Mouse (Mus musculus) layer of hippocampus, postnatal 36 days (tissue): ENCODE measurements around the gene Arhgef3. TPM values are rescaled to one million over a fixed set of nuclear protein-coding genes. Genes with fewer than 3 reads are reported as not detected.
"Not testable (repeated sequence)": the region's sequence is repeated elsewhere in the genome, so short reads cannot be mapped to it uniquely, and the experiment has no call there.

Experiments
- DNase-seq, 2 experiments: peaks; one replicate each; pipeline ENCODE4 v3.0.0; 2022
- total RNA-seq, 2 experiments: library from RNA; stranded (reverse); gene quantifications; 2 replicates each; pipeline ENCODE4 v1.2.3; 2021

Gene Arhgef3
- total RNA-seq, 2 experiments from 2014 or later: 76.8 to 85.8 TPM

DNA sequence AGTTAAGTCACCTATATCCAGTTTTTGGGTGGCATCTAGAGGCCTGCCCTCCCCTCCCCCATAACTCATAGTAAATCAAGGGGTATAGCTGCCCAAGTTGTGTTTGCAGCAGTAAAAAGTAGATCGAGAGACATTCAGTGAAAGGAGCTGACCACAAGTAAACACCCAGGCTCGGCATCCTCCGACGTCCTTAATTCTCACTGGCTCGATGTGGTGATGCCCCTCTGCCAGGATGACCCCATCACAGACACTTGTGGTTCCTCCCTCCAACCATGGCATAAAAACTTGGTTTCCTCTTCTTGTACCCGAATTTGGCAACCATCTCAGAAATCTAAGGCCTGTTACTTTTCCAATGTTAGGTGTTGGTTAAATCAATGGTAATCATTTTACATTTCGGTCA, 118.4 kb downstream of the Arhgef3 start:
- DNase-seq: no peak

DNA sequence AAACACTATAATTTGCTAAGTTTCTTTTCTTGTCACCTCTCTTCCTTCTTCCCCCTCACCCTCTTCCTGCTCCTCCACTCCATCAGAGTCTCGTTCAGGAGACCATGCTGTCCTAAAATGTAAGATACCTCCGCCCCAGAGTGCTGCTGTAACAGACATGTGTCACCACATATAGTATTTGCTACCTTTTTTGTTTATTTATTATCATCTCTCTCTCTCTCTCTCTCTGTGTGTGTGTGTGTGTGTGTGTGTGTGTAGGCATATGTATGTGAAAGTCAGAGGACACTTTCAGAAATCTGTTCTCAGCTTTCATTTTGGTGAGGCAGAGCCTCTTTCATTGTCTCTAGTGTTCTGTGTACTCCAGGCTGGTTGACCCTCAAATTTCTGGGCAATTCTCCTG, 119.0 kb downstream of the Arhgef3 start:
- no peak for DNase-seq

DNA sequence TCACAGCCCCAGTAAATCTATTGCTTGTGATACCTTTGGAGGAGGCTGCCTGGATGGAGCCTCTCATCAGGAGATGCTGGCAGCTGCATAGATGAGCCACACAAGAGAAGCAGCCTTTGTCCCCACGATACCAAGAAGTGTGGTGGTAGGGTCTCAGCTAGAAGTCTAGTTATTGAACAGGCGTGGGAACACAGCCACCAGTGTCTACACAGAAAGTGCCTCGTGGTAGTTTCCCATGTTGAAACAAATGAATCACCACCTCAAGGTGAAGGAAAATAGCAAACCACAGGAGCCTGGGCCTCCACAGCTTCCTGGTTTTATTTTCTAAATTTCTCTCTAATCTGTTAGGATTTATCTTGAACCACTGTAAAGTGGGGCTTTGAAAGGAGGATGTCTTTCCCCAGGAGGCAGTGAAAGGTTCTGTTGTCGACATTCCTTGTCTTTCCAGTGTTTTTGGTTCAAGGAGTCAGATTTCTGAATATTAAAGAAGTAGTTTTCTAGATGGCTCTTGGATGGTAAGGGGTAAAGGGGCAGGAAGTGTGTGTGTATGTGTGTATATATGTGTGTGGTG, 119.7 kb downstream of the Arhgef3 start:
- DNase-seq: no peak

DNA sequence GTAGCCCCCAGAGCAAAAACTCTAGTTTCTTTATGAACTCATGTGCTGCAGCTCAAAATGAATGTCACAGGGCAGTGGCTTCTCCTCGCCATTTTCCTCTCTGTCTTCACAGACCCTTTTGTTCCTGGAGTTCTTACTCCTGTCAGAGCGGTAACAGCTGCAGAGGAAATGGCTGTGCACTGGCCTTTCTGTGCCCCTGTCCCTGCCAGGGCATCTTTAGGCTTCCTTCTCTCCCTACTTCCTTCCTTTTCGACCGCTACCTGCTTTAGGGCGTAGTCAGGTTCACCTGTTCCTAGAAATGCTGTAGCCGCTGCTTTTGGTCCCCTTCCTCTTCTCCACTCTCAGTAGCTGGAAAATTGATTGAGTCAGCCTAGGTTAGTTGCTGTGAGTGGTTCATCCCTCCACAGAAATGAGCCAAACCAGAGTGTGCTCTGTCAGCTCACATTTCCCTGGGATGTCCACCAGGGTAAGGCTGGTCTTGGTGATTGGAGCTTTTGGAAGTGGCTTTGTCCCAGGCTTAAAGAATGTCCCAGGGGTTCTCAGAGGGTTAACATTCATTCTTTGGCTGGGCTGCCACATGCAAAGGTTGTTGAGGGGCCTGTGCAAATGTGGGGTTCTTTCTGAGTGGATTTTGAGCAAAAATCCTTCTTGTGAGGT, 121.3 kb downstream of the Arhgef3 start:
- no peak for DNase-seq

DNA sequence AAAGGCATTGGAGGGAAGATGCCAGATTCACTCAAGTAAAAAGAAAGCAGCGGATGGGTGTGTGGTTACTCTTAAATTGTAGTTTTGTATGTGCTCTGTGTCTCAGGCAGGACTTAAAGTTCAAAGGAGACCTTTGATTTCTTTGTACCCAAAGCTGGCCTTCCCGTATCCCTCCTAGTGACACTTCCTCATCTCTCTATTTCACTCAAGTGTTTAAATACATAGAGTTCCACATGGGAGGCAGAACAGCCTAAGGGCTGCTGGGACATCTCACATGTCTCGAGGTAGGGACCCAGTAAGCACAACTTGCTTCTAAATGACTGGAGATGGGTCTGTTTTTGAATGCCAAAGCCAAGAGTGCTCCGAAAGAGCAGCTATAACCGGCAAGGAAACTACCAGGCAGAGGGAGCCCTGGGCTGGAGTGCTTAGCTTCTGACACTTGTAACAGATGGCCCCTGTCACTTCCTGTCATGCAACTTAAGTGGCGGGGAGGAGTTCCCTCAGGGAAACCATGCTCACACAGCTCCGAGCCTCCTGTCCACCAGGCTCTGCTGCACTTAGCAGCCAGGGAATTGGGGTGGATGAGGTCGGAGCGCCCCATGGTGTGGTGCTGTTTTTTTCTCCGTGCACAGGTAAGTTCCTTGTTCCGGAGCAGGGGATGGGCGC, 123.0 kb downstream of the Arhgef3 start:
- DNase-seq: no peak

DNA sequence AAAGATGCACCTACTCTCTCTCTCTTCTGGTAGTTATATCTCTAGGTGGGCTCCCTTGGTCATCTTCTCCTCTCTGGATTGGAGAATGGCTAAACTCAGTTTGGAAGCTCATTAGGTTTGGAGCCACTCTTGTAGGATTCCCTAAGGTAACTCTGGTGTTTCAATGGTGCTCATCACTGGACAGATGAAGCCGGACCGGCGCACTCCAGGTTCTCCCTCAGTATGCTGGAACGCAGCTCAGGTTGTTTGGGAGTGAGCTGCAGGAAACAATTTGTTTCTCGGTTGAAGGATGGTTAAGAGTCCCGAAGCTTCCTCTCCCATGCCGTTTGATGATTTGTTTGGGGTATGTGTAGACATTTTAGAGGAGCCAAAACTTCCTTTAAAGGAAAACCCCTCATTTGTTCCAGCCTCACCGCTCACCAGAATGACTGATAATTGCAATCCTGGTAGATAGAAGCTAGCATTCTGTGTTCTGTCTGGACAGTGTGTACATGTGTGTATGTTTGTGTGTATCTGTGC, 124.0 kb downstream of the Arhgef3 start:
- no peak for DNase-seq

DNA sequence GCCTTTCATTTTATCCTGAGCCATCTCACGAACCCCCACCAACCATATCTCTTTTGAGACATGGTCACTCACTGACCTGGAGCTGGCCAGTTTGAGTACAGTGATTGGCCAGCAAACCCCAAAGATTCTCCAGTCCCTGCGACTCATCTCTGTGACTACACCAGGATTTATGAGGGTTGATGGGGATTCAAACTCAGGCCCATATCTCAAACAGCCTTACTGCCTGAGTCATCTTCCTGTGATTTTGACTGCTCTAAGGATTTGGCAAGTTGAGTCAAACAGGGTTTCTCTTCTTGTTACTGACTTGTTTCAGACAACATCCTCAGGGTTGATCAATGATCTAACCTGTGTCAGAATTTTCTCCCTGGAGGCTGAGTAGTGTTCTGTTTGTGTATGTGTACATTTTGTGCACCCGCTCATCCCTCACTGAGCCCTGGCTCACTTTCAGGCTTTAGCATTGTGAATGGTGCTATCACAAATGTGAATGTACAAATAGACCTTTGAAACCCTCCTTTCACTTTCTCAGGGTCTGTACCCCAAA, 124.9 kb downstream of the Arhgef3 start:
- no peak for DNase-seq

DNA sequence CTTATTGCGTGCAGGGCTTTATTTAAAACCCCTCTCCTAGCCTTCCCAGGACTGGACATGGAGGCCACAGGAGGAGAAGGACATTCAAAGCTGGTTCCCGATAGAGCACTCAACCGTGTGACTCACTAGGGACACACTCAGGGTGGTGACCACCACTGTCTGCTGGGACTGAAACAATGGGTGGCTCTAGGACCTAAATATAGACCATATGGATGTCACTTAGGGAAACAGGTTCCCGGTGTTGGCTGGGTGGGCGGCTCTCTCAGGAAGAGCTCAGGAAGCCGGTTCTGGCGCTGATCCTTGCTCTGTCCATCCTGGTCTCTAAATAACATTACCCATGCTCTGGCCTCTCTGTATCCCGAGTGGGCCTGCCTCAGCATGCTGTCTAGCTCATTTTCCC, 127.6 kb downstream of the Arhgef3 start:
- DNase-seq: no peak

DNA sequence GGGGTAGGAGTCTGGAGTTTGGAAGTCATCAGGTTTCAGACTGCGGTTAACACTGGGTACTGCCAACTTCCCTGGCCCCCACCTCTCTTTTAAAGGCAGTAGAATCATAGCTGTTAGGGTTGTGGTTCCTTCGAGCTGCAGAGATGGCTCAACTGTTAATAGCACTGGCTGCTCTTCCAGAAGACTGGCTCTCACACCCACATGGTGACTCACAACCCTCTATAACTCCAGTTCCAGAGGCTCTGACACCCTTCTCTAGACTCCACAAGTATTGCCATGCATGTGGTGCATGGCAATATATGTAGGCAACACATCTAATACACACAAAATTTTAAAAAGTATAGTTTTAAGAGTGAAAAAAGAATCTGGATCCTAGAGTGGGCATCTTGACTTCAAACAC, 128.1 kb downstream of the Arhgef3 start:
- no peak for DNase-seq

DNA sequence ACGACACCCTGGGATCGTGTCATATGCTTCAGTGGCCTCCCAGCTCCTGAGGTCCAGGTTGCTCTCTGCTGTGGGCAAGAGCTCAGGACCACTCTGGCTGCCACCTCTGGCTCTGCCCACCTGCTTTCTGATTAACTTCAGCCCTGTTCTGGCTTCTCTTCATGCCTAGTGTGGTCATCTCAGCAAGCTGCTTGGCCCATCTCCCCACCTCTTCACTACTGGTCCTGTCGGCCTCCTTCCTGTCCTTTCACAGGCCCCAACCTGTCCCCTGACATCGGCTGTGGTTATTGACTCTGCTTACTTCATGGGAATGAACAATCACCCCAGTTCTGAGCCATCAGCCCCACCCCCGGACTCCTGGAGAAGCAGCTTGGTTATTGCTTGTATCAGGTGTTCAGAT, 128.9 kb downstream of the Arhgef3 start:
- no peak for DNase-seq

DNA sequence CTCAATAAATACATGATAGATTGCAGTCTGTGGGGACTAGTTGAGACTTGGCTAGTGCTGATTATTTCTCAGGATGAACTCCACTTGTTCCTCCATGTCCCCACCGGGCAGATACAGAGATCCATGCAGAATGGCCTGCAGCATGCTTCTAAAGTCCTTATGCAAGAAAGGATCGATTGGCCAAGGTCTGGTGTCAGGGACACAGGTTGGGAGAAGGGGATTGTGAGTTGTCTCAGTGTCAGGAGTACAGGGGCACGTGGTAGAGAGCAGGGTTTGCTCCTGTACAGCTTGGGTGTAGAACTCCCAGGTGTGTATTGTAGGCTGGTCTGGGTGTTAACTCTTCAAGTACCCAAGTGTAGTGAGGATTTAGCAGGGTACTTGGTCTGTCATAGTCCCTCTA, 130.2 kb downstream of the Arhgef3 start:
- DNase-seq: no peak

DNA sequence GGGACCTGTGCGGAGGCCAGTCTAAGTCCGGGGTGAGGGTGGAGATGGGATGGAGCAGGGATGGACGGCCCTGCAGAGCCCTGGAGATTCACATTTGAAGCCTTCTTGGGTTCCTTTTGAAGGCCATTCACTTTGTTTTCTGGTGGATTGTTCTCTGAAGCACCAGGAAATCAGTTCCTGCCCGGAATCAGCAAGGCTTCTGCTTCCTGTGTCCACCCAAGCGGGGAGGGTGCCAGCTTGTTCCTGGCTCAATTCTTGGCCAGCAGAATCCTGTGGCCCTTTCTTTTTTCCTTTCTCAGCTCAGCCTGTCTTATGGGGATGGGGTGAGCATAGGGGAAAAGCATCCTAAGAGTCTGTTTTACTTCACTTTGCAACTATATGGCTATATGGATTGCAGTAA, 131.7 kb downstream of the Arhgef3 start:
- no peak for DNase-seq

DNA sequence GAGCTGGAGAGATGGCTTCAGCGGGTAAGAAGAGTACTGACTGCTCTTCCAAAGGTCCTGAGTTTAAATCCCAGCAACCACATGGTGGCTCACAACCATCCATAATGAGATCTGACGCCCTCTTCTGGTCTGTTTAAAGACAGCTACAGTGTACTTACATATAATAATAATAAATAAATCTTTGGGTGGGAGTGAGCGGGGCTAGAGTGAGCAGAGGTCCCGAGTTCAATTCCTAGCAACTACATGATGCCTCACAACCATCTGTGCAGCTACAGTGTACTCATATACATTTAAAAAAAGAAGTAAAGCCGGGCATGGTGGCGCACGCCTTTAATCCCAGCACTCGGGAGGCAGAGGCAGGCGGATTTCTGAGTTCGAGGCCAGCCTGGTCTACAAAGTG, 132.2 kb downstream of the Arhgef3 start:
- DNase-seq: not testable (repeated sequence)

DNA sequence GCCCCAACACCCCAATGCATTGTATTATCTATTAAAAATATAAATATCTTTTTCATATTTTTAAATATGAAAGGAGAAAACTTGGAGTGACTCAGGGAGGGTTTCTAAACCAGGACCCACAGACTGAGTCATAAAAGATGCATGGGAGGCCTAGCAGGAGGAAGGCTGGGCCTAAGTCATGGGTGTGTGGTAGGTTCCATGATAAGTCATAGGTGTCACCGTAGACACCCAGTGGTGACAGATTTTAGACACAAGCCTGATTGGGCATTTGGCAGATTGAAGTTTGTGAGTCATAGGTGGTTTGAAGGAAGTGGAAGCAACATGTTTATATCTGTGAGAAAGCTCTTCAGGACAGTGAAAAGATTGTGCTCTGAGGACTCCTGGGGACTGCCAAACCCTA, 134.4 kb downstream of the Arhgef3 start:
- no peak for DNase-seq

DNA sequence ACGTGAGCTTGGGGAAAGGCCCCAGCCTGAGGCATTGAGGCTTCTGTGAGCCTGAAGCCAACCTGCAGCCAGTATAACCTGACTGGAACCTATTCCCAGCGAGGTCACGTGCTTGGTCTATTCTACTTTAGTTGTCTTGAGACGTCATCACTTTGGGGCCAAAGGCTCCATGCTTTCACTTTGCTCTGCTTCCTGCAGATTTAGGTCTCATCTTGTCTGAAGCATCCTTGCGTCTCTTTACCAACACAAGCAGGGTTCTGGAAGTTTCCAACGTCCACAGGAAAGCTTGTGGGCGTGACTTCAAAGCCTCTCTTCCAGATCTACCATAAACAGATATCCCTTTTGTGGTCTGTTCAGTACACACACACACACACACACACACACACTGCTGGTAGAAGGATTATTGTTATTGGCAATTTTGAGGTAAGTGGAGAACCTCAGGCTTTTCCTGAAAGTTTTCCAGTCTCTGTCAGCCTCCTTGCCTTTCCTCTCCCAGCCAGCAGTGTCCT, 135.6 kb downstream of the Arhgef3 start:
- DNase-seq: no peak

DNA sequence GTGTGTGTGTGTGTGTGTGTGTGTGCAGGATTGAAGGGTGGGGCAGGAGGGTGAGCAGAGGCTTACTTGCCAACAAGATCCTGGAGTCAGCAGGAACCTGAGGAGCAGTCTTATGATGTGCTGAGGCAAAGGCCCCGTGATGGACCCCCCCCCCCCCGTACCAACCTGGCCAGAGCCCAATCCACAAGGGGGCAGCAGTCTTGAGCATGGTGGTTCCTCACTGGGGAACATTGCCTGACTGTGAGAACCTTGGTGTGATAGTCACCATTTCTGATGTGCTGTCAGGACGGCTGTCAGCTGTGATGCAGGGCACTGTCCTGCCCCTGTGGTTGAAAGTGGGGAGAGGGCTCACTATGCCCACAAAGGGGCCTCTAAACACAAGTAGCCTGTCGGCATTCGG, 138.7 kb downstream of the Arhgef3 start:
- no peak for DNase-seq

DNA sequence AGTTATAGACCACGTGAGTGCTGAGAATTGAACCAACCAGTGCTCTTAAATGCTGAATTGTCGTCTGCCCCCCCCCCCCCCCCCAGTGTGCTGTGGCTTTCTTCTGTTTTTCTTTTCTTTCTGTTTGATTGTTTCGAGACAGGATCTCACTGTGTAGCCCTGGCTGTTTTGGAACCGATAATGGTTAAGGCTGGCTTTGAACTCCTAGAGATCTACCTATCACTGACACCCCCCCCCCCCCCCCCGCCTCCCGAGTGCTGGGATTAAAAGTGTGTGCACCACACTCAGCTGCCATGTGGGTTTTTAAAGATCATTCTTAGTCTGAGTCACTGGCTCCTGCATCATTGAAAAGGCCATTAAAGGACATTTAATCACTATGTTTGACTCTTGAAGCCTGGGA, 147.7 kb downstream of the Arhgef3 start:
- no peak for DNase-seq

DNA sequence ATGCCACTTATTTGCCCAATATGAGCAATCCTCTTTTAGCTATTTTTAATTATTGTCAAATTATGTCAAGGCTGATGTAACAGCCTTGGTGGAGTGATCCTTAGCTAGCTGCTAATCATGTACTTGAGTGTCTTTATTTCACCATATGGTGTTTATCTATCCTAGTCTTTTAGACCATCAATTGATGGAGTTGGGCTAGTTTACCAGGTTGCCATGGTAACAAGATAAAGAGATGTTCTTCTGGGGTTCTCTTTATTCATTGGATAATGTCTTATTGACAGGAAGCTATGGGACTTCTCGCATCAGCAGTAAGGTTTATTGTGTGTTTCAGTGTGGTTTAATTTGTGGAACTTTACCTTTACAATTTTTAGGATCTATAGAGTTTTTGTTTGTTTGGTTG, 151.9 kb downstream of the Arhgef3 start:
- DNase-seq: no peak

DNA sequence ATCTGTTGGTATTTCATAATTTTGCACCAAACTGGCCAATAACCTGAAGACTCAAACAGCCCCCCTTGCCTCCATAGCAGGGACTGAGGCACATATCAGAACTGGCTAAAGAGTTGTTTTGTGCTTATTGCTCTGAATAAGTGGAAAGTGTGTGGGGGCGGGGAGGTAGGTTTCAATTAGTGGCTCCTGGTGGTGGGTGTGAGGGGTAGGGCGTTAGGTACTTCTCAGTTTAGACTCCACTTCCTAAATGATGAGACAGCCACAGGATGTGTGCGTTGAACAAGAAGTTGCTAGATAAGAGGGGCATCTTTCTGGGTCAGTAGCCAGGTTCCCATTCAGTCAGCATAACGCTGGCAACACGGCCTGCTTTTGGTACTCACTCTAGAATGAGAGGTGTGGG, 153.4 kb downstream of the Arhgef3 start:
- DNase-seq: no peak

DNA sequence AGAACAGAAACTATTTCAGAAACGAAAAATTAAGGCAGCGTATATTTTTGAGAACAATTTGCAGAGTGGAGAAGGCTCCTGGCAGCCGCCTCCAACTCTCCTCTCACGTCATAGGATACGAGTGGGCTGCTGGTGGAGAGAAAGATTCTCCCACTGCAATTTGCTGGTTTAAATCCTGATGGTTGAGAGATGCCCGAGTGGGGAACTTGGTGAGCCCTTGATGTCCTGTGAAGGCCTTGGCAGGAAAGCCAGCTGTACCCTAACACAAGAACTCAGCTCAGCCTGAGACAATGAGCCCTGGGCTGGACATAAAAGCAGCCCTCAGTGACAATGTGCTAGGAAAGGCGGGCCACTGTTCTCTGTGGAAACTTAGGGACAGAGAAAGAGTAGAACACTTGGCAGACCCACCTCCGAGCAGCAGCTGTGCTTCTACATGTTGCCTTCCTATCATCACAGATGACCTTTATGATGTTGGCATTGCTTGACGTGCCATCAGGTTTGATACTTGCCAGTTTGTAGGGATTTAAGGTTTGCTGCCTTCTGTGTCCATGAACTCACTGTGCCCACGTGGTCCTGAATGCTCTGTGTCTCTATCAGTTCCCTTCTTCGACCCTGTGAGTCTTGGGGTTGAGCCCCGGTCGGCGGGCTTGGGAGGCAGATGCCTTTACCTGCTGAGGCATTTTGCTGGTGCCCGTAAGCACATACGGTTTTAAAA, 154.4 kb downstream of the Arhgef3 start:
- DNase-seq: peak; percentile 32 to 51

DNA sequence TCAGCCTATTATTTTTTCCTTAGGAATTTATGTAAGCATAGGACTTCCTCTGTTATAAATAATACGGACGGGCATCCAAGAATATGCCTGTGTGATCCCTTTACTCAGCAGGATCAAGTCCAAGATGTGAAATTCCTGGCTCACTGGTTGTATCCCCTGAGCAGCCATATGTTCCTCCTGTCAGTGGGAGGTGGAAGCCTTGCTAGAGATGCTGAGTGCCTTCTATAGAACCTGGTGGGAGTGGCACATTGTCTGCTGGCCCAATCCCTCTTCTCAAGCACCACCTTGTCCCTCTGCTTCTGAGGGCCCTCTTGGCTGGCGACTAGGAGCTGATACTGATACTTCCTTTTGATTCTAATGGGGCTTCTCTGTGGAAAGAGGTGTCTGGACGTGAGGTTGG, 155.1 kb downstream of the Arhgef3 start:
- DNase-seq: peak; percentile 40 to 53

DNA sequence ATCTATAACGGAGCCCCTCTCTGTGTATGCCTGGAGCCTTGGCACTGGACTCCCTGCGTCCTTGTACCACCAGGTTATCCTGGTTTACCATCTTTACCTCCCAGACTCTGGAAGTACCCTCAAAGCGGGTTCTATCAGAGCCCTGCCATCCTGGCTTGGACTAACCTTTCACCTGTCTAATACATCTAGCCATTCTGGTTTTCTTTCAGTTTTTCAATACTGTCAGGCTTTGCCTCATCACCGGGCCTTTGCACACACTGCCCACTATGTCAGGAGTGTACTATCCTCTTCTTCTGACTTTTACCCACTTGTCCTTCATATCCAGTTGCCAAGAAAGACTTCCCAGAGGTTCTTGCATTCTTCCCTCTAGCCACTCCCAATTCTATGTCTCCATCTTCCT, 155.8 kb downstream of the Arhgef3 start:
- DNase-seq: no peak
